Mouse (Mus musculus) liver, embryonic 12.5 days (tissue): ENCODE measurements around the gene Rgl1. TPM values are rescaled to one million over a fixed set of nuclear protein-coding genes. Genes with fewer than 3 reads are reported as not detected.

Experiments
- ATAC-seq: fragments of 200-750 bp; cut with Nextera tagmentation; 2 replicates; pipeline ENCODE4 v1.8.0; 2017; ENCODE audit warnings: moderate number of reproducible peaks, mild to moderate bottlenecking, moderate library complexity
- H3K27ac ChIP-seq: fragments of 300-500 bp; sonication (generic); 2 replicates; pipeline ENCODE4 v1.5.1; 2016; ENCODE audit warnings: mild to moderate bottlenecking
- H3K27me3 ChIP-seq: fragments of 300-500 bp; sonication (generic); replicated peaks from 2 replicates; pipeline ENCODE4 v1.6.1; 2016; ENCODE audit warnings: mild to moderate bottlenecking, moderate library complexity
- H3K36me3 ChIP-seq: fragments of 300-500 bp; sonication (generic); 2 replicates; pipeline ENCODE4 v1.6.1; 2016; ENCODE audit warnings: mild to moderate bottlenecking, moderate library complexity
- H3K4me1 ChIP-seq: fragments of 300-500 bp; sonication (generic); 2 replicates; pipeline ENCODE4 v1.6.1; 2016
- H3K4me2 ChIP-seq: fragments of 300-500 bp; sonication (generic); 2 replicates; pipeline ENCODE4 v1.6.1; 2016; ENCODE audit warnings: mild to moderate bottlenecking, moderate library complexity
- H3K4me3 ChIP-seq: fragments of 300-500 bp; sonication (generic); 2 replicates; pipeline ENCODE4 v1.5.1; 2016; ENCODE audit warnings: mild to moderate bottlenecking, moderate library complexity
- H3K9ac ChIP-seq: fragments of 300-500 bp; sonication (generic); 2 replicates; pipeline ENCODE4 v1.6.1; 2016; ENCODE audit warnings: mild to moderate bottlenecking, moderate library complexity
- H3K9me3 ChIP-seq: fragments of 300-500 bp; sonication (generic); replicated peaks from 2 replicates; pipeline ENCODE4 v1.6.1; 2016; ENCODE audit warnings: mild to moderate bottlenecking, moderate library complexity
- WGBS: fragments of 180-500 bp; shearing (Covaris S2); methylation state at CpG from one replicate; pipeline ENCODE4 v1.1.7; 2016; ENCODE audit not compliant: insufficient replicate concordance; 5-methylcytosine and 5-hydroxymethylcytosine counted together
- polyA plus RNA-seq: library from polyadenylated mRNA; unstranded; fragments of >200 nt; fragmentation: Nextera tagmentation; extraction: Ambion mirVana; gene quantifications from 2 replicates; pipeline ENCODE4 v1.2.1, GENCODE M21; 2016

The Rgl1 gene
- polyA plus RNA-seq, 1 experiment from 2014 or later = 12.5 TPM

GRCm38 (mm10) chr1:152640195-152640981 is 125.8 kb downstream of the Rgl1 start:
- Histone ChIP-seq H3K36me3 (no peaks in the 10 kb centered on the region), H3K27ac (no peak overlapping the region), H3K4me2 (no peak overlapping the region), H3K9ac (no peak overlapping the region), H3K4me3 (no peak overlapping the region), H3K4me1 (no peaks in the 10 kb centered on the region), H3K27me3 (no peaks in the 10 kb centered on the region), H3K9me3 (no peaks in the 10 kb centered on the region)
- ATAC-seq = no peak
- WGBS = 65% methylated on average over 11 of the region's 11 CpGs

- Histone ChIP-seq H3K9me3 (no peaks in the 10 kb centered on the region), H3K4me1 (no peaks in the 10 kb centered on the region), H3K9ac (no peak overlapping the region), H3K36me3 (no peaks in the 10 kb centered on the region), H3K4me3 (no peak overlapping the region), H3K27me3 (no peaks in the 10 kb centered on the region), H3K27ac (no peak overlapping the region), H3K4me2 (no peak overlapping the region)
- no peak for ATAC-seq
- 69% methylated on average over 7 of the region's 7 CpGs for WGBS
These were observed 126.8 kb downstream of the Rgl1 start for GRCm38 (mm10) chr1:152639344-152639743.

- H3K27me3 ChIP-seq = no peaks in the 10 kb centered on the region
These were observed 131.5 kb downstream of the Rgl1 start for GRCm38 (mm10) chr1:152634638-152635037.

GRCm38 (mm10) chr1:152629780-152630179 is 136.4 kb downstream of the Rgl1 start:
- Histone ChIP-seq H3K9me3 (no peaks in the 10 kb centered on the region), H3K27ac (no peak overlapping the region), H3K4me2 (no peak overlapping the region), H3K27me3 (peaks cover 25% of the 10 kb centered on the region), H3K36me3 (no peaks in the 10 kb centered on the region), H3K4me1 (no peaks in the 10 kb centered on the region), H3K4me3 (no peak overlapping the region), H3K9ac (no peak overlapping the region)
- no peak for ATAC-seq
- WGBS = 54% methylated on average over 3 of the region's 3 CpGs

More at GRCm38 (mm10) chr1:152634638-152635037, 131.5 kb downstream of the Rgl1 start:
- Histone ChIP-seq H3K9me3 (no peaks in the 10 kb centered on the region), H3K4me2 (no peak overlapping the region), H3K9ac (no peak overlapping the region), H3K4me3 (no peak overlapping the region), H3K27ac (no peak overlapping the region), H3K4me1 (no peaks in the 10 kb centered on the region), H3K36me3 (no peaks in the 10 kb centered on the region)
- 56% methylated on average over 5 of the region's 5 CpGs for WGBS
- no peak for ATAC-seq

- Histone ChIP-seq H3K4me2 (peak overlapping the region; percentile 56), H3K9ac (no peak overlapping the region), H3K36me3 (no peaks in the 10 kb centered on the region), H3K4me3 (peak overlapping the region; percentile 49; the same call in 1 of the 2 replicates), H3K27me3 (peaks cover 52% of the 10 kb centered on the region), H3K27ac (no peak overlapping the region), H3K9me3 (no peaks in the 10 kb centered on the region), H3K4me1 (peaks cover 17% of the 10 kb centered on the region)
- no peak for ATAC-seq
These were observed 140.5 kb downstream of the Rgl1 start for GRCm38 (mm10) chr1:152625651-152626050.

GRCm38 (mm10) chr1:152624644-152625454 is 141.3 kb downstream of the Rgl1 start:
- H3K9ac ChIP-seq = peak overlapping the region; percentile 51
- H3K4me2 ChIP-seq = peak overlapping the region; percentile 56
- 0 out of 2 replicates have a peak, but pooled peaks cover under 1% of the 10 kb centered on the region for H3K36me3 ChIP-seq
- under 1% methylated on average over 61 of the region's 61 CpGs for WGBS
- peaks cover 20% of the 10 kb centered on the region for H3K4me1 ChIP-seq
- H3K27ac ChIP-seq = peak overlapping the region; percentile 45
- H3K27me3 ChIP-seq = peaks cover 52% of the 10 kb centered on the region
- H3K4me3 ChIP-seq = peak overlapping the region; percentile 49
- peak; percentile 61 for ATAC-seq
- H3K9me3 ChIP-seq = no peaks in the 10 kb centered on the region

- H3K4me3 ChIP-seq = peak overlapping the region; percentile 49
- peaks cover 52% of the 10 kb centered on the region for H3K27me3 ChIP-seq
- H3K9ac ChIP-seq = peak overlapping the region; percentile 37; the same call in 1 of the 2 replicates
- H3K9me3 ChIP-seq = 0 out of 2 replicates have a peak, but pooled peaks cover 1% of the 10 kb centered on the region
- H3K4me1 ChIP-seq = peaks cover 23% of the 10 kb centered on the region
- no peak for ATAC-seq
- 33% methylated on average over 12 of the region's 12 CpGs for WGBS
- peak overlapping the region; percentile 56 for H3K4me2 ChIP-seq
- H3K36me3 ChIP-seq = peaks cover 7% of the 10 kb centered on the region; the same call in 1 of the 2 replicates
- H3K27ac ChIP-seq = peak overlapping the region; percentile 28; the same call in 1 of the 2 replicates
These were observed 142.5 kb downstream of the Rgl1 start for GRCm38 (mm10) chr1:152623375-152624270.

GRCm38 (mm10) chr1:152622765-152623211 is 143.4 kb downstream of the Rgl1 start:
- peaks cover 10% of the 10 kb centered on the region; the same call in 1 of the 2 replicates for H3K36me3 ChIP-seq
- H3K4me2 ChIP-seq = peak overlapping the region; percentile 56
- H3K9ac ChIP-seq = 0 out of 2 replicates have a peak overlapping the region, but pooled peaks have one; percentile 37
- WGBS = 43% methylated on average over 9 of the region's 9 CpGs
- H3K4me1 ChIP-seq = peaks cover 26% of the 10 kb centered on the region
- peak overlapping the region; percentile 28; the same call in 1 of the 2 replicates for H3K27ac ChIP-seq
- peaks cover 52% of the 10 kb centered on the region for H3K27me3 ChIP-seq
- peak overlapping the region; percentile 49 for H3K4me3 ChIP-seq
- H3K9me3 ChIP-seq = 0 out of 2 replicates have a peak, but pooled peaks cover 4% of the 10 kb centered on the region
- no peak for ATAC-seq

GRCm38 (mm10) chr1:152621624-152622023 is 144.5 kb downstream of the Rgl1 start:
- no peak for ATAC-seq
- H3K27ac ChIP-seq = no peak overlapping the region
- WGBS = 74% methylated on average over 4 of the region's 4 CpGs
- H3K27me3 ChIP-seq = peaks cover 45% of the 10 kb centered on the region
- H3K4me2 ChIP-seq = peak overlapping the region; percentile 56; the same call in 1 of the 2 replicates
- H3K4me3 ChIP-seq = no peak overlapping the region
- 0 out of 2 replicates have a peak, but pooled peaks cover 4% of the 10 kb centered on the region for H3K9me3 ChIP-seq
- H3K4me1 ChIP-seq = peaks cover 38% of the 10 kb centered on the region
- H3K36me3 ChIP-seq = peaks cover 10% of the 10 kb centered on the region; the same call in 1 of the 2 replicates
- no peak overlapping the region for H3K9ac ChIP-seq

- Histone ChIP-seq H3K27ac (no peak overlapping the region), H3K4me1 (peaks cover 59% of the 10 kb centered on the region), H3K4me2 (no peak overlapping the region), H3K9me3 (0 out of 2 replicates have a peak, but pooled peaks cover 4% of the 10 kb centered on the region), H3K9ac (no peak overlapping the region), H3K36me3 (peaks cover 10% of the 10 kb centered on the region; the same call in 1 of the 2 replicates), H3K27me3 (peaks cover 23% of the 10 kb centered on the region), H3K4me3 (no peak overlapping the region)
- ATAC-seq = no peak
- WGBS = 70% methylated on average over 9 of the region's 9 CpGs
These were observed 146.8 kb downstream of the Rgl1 start for GRCm38 (mm10) chr1:152619396-152619795.

GRCm38 (mm10) chr1:152618896-152619295 is 147.3 kb downstream of the Rgl1 start:
- Histone ChIP-seq H3K9me3 (0 out of 2 replicates have a peak, but pooled peaks cover 4% of the 10 kb centered on the region), H3K4me2 (no peak overlapping the region), H3K4me1 (peaks cover 62% of the 10 kb centered on the region), H3K4me3 (no peak overlapping the region), H3K36me3 (peaks cover 12% of the 10 kb centered on the region; the same call in 1 of the 2 replicates), H3K27ac (no peak overlapping the region), H3K9ac (no peak overlapping the region), H3K27me3 (peaks cover 19% of the 10 kb centered on the region)
- no peak for ATAC-seq
- 58% methylated on average over 3 of the region's 3 CpGs for WGBS
